Mouse (Mus musculus) embryonic facial prominence, embryonic 10.5 days (tissue): ENCODE measurements at regions not wholly inside any gene's neighbourhood (a gene's known extent, or its start where the extent isn't known, plus 50 kb on each side); places are given as distances from the start of the nearest gene placed in this dataset.

Experiments
- DNase-seq: peaks from one replicate; pipeline ENCODE4 v3.0.0-alpha.2; 2017; ENCODE audit warnings: low spot score
- H3K27ac ChIP-seq: fragments of 300-500 bp; sonication (generic); replicated peaks from 2 replicates; pipeline ENCODE4 v1.5.1; 2016; ENCODE audit warnings: mild to moderate bottlenecking
- H3K27me3 ChIP-seq: fragments of 300-500 bp; sonication (generic); replicated peaks from 2 replicates; pipeline ENCODE4 v1.6.1; 2016; ENCODE audit warnings: low read depth, mild to moderate bottlenecking; ENCODE audit not compliant: poor library complexity, severe bottlenecking
- H3K36me3 ChIP-seq: fragments of 300-500 bp; sonication (generic); replicated peaks from 2 replicates; pipeline ENCODE4 v1.6.1; 2016; ENCODE audit warnings: mild to moderate bottlenecking, moderate library complexity
- H3K4me1 ChIP-seq: fragments of 300-500 bp; sonication (generic); 2 replicates; pipeline ENCODE4 v1.6.1; 2016
- H3K4me3 ChIP-seq: fragments of 300-500 bp; sonication (generic); 2 replicates; pipeline ENCODE4 v1.5.1; 2016; ENCODE audit warnings: mild to moderate bottlenecking, moderate library complexity
- H3K9me3 ChIP-seq: fragments of 300-500 bp; sonication (generic); 2 replicates; pipeline ENCODE4 v1.6.1; 2016; ENCODE audit warnings: mild to moderate bottlenecking
- WGBS: fragments of 180-500 bp; shearing (Covaris S2); methylation state at CpG from one replicate; pipeline ENCODE4 v1.1.7; 2016; 5-methylcytosine and 5-hydroxymethylcytosine counted together

DNA sequence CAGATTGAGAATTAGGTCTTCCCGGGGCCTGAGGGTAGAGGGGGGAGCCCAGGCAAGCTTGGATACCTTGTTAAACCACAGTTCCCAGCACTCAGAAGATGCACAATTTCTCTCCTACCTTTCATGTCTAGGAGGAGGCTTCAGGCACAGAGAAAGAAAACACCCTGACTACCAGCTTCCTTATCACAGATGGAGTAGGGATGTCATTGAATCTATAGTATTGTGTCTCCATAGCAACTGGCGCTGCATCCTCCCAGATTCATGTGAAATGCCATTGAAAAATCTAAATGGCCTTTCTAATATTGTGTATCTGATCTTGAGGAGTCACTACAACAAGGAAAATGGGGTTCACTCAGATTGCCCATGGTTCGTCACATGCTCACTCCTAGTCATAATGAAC lies 88.8 kb upstream of the Zkscan2 start:
- H3K4me1 ChIP-seq, result no peaks in the 10 kb centered on the region
- 80% methylated on average over 3 of the region's 3 CpGs for WGBS

DNA sequence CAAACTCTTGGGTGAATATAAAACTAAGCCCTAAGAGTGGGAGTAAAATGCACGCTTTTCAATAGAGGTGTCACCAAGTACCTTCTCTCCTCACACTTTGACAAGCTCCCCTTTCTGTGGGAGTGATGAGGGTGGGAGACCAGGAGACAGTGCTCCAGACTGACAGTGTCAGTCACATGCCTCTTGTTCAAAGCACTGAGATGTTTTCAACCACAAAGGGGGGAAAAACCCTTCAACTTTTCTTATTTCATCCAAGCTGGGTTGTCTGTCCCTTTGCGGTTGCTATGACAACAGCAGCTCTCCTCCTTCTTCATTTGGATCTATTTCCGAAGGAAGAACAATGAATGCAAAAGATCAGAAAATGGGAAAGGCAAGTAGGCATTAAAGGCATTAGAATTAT lies 73.5 kb upstream of the Zkscan2 start:
- no peaks in the 10 kb centered on the region for H3K27me3 ChIP-seq
- H3K9me3 ChIP-seq, result no peaks in the 10 kb centered on the region
- no peak overlapping the region for H3K4me3 ChIP-seq
- WGBS, result 58% methylated on average over 3 of the region's 3 CpGs
- no peak for DNase-seq
- H3K4me1 ChIP-seq, result peaks cover 25% of the 10 kb centered on the region
- H3K27ac ChIP-seq, result no peak overlapping the region
- no peaks in the 10 kb centered on the region for H3K36me3 ChIP-seq

More for the DNA sequence above, 88.8 kb upstream of the Zkscan2 start:
- no peak for DNase-seq
- H3K27ac ChIP-seq, result no peak overlapping the region
- no peaks in the 10 kb centered on the region for H3K27me3 ChIP-seq
- H3K9me3 ChIP-seq, result no peaks in the 10 kb centered on the region
- H3K4me3 ChIP-seq, result no peak overlapping the region
- H3K36me3 ChIP-seq, result no peaks in the 10 kb centered on the region

DNA sequence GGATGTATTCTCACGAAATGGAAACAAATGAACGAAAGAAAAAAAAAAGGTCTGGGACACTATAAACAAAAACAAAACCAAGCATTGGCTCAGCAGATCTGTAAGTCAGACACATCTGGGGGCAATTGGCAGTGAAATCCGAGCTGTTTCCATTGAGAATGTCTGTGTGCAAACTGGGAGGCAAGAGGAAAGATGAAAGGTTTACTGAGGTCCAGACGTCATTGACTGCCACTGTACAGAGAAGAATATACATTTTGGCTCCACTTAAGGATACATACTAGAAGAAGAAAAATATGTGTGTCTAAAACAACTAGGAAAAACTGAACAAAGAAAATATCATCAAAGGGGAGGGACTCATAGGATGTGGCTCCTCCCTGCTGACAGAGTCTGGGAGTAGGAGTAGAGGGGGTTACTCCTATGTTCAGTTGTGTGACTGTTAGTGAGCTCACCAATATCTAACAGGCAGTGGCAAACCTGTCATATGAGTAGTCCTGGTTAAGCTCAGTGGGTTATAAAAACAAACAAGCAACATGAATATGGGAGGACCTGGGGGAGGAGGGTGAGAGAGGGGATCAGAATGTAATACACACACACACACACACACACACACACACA lies 72.2 kb upstream of the Zkscan2 start:
- DNase-seq, result peak; percentile 82
- Histone ChIP-seq H3K36me3 (no peaks in the 10 kb centered on the region), H3K27ac (peak overlapping the region; percentile 57; the same call in 1 of the 2 replicates), H3K27me3 (no peaks in the 10 kb centered on the region), H3K4me1 (peaks cover 25% of the 10 kb centered on the region), H3K9me3 (no peaks in the 10 kb centered on the region), H3K4me3 (no peak overlapping the region)
- 21% methylated on average over 4 of the region's 4 CpGs for WGBS

DNA sequence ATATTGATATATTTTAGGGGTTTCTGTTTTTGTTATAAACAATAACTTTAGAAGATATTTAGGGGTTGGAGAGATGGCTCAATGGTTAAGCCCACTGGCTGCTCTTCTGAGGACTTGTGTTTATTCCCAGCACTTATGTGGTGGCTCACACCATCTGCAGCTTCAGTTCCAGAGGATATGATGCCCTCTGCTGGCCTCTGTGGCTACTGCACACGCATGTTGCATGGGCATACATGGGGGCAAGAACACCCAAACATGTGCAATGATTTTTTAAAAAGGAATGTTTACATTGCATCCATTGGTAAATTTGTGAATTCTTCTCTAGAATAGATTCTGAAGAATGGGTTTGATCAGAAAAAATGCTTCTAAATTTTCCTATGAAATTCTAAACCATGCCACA lies 66.0 kb upstream of the Zkscan2 start:
- H3K27me3 ChIP-seq, result no peaks in the 10 kb centered on the region
- H3K4me1 ChIP-seq, result peaks cover 2% of the 10 kb centered on the region
- no peak for DNase-seq
- H3K27ac ChIP-seq, result no peak overlapping the region
- H3K9me3 ChIP-seq, result no peaks in the 10 kb centered on the region
- no peaks in the 10 kb centered on the region for H3K36me3 ChIP-seq
- H3K4me3 ChIP-seq, result no peak overlapping the region
- WGBS, result 58% methylated on average over 1 of the region's 1 CpGs

DNA sequence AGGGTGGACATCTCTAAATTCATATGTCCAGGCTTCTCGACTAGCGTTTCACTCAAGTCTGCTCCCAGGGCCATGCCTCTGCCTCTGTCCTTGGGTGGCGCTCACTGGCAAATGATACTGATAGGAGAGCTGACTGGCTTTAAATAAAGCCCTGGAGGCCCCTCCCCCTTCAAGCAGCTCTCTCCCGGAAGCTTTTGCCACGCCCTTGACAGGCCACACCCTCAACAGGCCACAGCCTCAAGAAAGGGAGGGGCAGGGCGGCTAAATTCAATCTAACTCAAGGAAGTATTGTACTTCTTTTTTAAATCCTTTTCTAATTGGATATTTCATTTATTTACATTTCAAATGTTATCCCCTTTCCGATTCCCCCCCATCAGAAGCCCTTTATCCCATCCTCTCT lies 59.3 kb upstream of the Zkscan2 start:
- H3K9me3 ChIP-seq, result no peaks in the 10 kb centered on the region
- H3K36me3 ChIP-seq, result no peaks in the 10 kb centered on the region
- no peaks in the 10 kb centered on the region for H3K4me1 ChIP-seq
- H3K27me3 ChIP-seq, result no peaks in the 10 kb centered on the region
- no peak overlapping the region for H3K4me3 ChIP-seq
- no peak for DNase-seq
- no peak overlapping the region for H3K27ac ChIP-seq
- WGBS, result 76% methylated on average over 7 of the region's 7 CpGs
